ENCODE assay signal across 25 mouse cellular contexts in genomic region chr13:75631048-75631447, GRCm38 (mm10).
"Had no signal": no experiment of that assay in that cellular context is flagged by ENCODE, and none has a peak within 500 bp of the region (broad histone marks: within the 10 kb centered on the region; RNA-seq: fewer than 3 reads in every experiment).

No protein-coding gene starts in this region.

- H3K36me3 ChIP-seq: heart, embryonic 13.5 days; heart, embryonic 15.5 days; hindbrain, embryonic 13.5 days; hindbrain, embryonic 15.5 days; kidney, embryonic 15.5 days; limb, embryonic 13.5 days; limb, embryonic 15.5 days; liver, embryonic 13.5 days; liver, embryonic 15.5 days had no signal

- H3K4me3 ChIP-seq: heart, adult 2 months; heart, embryonic 13.5 days; heart, embryonic 15.5 days; hindbrain, embryonic 13.5 days; hindbrain, embryonic 15.5 days; kidney, embryonic 15.5 days; limb, embryonic 13.5 days; limb, embryonic 15.5 days; liver, embryonic 13.5 days; liver, embryonic 15.5 days had no signal

- H3K4me2 ChIP-seq: heart, embryonic 11.5 days; heart, embryonic 13.5 days; heart, embryonic 15.5 days; hindbrain, embryonic 13.5 days; hindbrain, embryonic 15.5 days; kidney, embryonic 15.5 days; limb, embryonic 13.5 days; limb, embryonic 15.5 days; liver, embryonic 13.5 days; liver, embryonic 15.5 days had no signal

- H3K27ac ChIP-seq: heart, adult 2 months; heart, embryonic 13.5 days; heart, embryonic 15.5 days; hindbrain, embryonic 13.5 days; hindbrain, embryonic 15.5 days; hindbrain, postnatal 0 days; kidney, embryonic 15.5 days; limb, embryonic 13.5 days; limb, embryonic 15.5 days; liver, embryonic 13.5 days; liver, embryonic 15.5 days had no signal

- DNase-seq: gastrocnemius, postnatal 14 days; gastrocnemius, postnatal 36 days; heart, adult 11 months; heart, adult 2 months; heart, postnatal 14 days; heart, postnatal 36 days; kidney, adult 11 months; kidney, adult 8-10 months; kidney, postnatal 10 days; kidney, postnatal 36 days; layer of hippocampus, adult 9-11 months; layer of hippocampus, postnatal 36 days; left cerebral cortex, postnatal 4 days; liver, embryonic 13.5 days had no signal

- H3K4me1 ChIP-seq: heart, embryonic 13.5 days; heart, embryonic 15.5 days; hindbrain, embryonic 13.5 days; hindbrain, embryonic 15.5 days; kidney, embryonic 15.5 days; limb, embryonic 13.5 days; limb, embryonic 15.5 days; liver, embryonic 13.5 days; liver, embryonic 15.5 days had no signal

- ATAC-seq: hindbrain, postnatal 0 days; intestine, embryonic 16.5 days had no signal

- H3K27me3 ChIP-seq: heart, embryonic 13.5 days; heart, embryonic 15.5 days; hindbrain, embryonic 13.5 days; hindbrain, embryonic 15.5 days; kidney, embryonic 15.5 days; limb, embryonic 13.5 days; limb, embryonic 15.5 days; liver, embryonic 13.5 days; liver, embryonic 15.5 days had no signal

- H3K9ac ChIP-seq: heart, embryonic 13.5 days; heart, embryonic 15.5 days; hindbrain, embryonic 13.5 days; hindbrain, embryonic 15.5 days; kidney, embryonic 15.5 days; limb, embryonic 13.5 days; limb, embryonic 15.5 days; liver, embryonic 13.5 days; liver, embryonic 15.5 days had no signal

- H3K9me3 ChIP-seq: heart, embryonic 13.5 days; heart, embryonic 15.5 days; hindbrain, embryonic 13.5 days; hindbrain, embryonic 15.5 days; kidney, embryonic 15.5 days; limb, embryonic 13.5 days; limb, embryonic 15.5 days; liver, embryonic 13.5 days; liver, embryonic 15.5 days had no signal
